15 mouse cellular contexts compared by ENCODE assay signal in the genomic region with DNA sequence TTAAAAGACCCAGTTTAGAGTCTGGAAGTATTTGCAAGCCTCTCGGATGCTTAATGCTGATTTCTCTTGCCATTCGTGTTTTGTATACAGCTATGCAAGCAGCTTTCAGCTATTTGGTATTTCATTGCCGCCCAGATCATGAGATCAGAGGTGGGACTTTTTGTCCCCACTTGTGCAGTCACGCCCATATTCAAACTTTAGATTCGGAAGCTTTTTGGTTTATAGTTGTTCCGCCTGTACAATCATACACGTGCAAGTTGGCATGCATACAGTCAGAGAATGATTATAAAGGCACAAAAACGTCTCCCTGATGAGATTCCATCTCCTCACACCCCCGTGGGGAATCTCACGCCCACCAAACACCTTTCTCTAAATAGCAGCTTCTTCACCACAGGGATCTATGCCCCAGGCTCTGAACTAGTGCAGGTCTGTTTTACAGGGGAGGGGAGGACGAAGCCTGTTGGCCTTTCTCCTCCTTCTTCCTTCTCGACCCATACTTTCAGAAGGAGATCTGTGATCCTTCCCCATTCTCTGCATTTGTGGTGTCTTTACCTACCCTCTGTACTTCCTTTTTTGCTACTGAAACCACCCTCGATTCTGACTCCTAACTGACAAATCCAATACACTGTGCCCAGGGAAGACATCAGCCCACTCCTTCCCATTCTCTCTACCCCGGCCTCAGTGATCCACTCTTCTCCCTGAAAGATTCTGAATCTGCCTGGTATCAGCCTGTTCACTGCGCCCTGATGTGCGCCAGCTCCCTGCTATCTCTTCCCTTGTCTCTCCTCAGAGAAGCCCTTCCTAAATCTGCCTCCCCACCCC. TPM values are rescaled to one million over a fixed set of nuclear protein-coding genes. Genes with fewer than 3 reads are reported as not detected.
DNase-seq lines count a peak whose midpoint lies in the region; ATAC-seq lines count a peak whose summit lies in the region.
"Had no signal": no experiment of that assay in that cellular context is flagged by ENCODE, and none has a peak within 500 bp of the region (broad histone marks: within the 10 kb centered on the region; RNA-seq: fewer than 3 reads in every experiment).

No protein-coding gene starts in this region.

- no peaks in the 10 kb centered on the region for H3K9me3 ChIP-seq in heart, embryonic 10.5 days
- H3K9me3 ChIP-seq in liver, embryonic 12.5 days (replicated peaks): no peaks in the 10 kb centered on the region
- H3K9me3 ChIP-seq in forebrain, embryonic 13.5 days (replicated peaks): no peaks in the 10 kb centered on the region
- H3K9me3 ChIP-seq: hindbrain, embryonic 12.5 days had no signal

- DNase-seq in heart, embryonic 10.5 days (ENCODE audit: low spot score): peak; percentile 36
- no peak for DNase-seq in heart, postnatal 14 days
- DNase-seq in spleen, postnatal 36 days (ENCODE audit: low spot score in 2 of 2): peak; percentile 45 to 47
- DNase-seq in spleen, postnatal 10 days (ENCODE audit: low spot score in 2 of 2): no peak
- DNase-seq in retina, postnatal 1 day: no peak
- DNase-seq: cerebellum, postnatal 36 days; gastrocnemius, postnatal 25 days; kidney, adult 8-10 months had no signal

- ATAC-seq in liver, embryonic 12.5 days: no peak
- peak; percentile 59 for ATAC-seq in neutrophil, adult 5-6 weeks (ENCODE audit: extremely low read depth, insufficient number of reproducible peaks, low FRiP score, poor library complexity, severe bottlenecking)
- no peak for ATAC-seq in forebrain, embryonic 13.5 days

- no peak overlapping the region for H3K4me3 ChIP-seq in heart, embryonic 10.5 days
- H3K4me3 ChIP-seq in liver, embryonic 12.5 days: peak overlapping the region; percentile 12; the same call in 1 of the 2 replicates
- no peak overlapping the region for H3K4me3 ChIP-seq in forebrain, embryonic 13.5 days
- H3K4me3 ChIP-seq: hindbrain, embryonic 12.5 days had no signal

- no peak overlapping the region for H3K27ac ChIP-seq in heart, embryonic 10.5 days
- no peak overlapping the region for H3K27ac ChIP-seq in liver, embryonic 12.5 days
- no peak overlapping the region for H3K27ac ChIP-seq in forebrain, embryonic 13.5 days
- H3K27ac ChIP-seq: hindbrain, embryonic 12.5 days; stomach, postnatal 0 days had no signal

- 51% methylated on average over 16 of the region's 16 CpGs for WGBS in heart, embryonic 10.5 days
- WGBS in liver, embryonic 12.5 days (ENCODE audit: insufficient replicate concordance): 35% methylated on average over 16 of the region's 16 CpGs
- WGBS in forebrain, embryonic 13.5 days: 75% methylated on average over 16 of the region's 16 CpGs

- 0 out of 2 replicates have a peak overlapping the region, but pooled peaks have one; percentile 13 for H3K9ac ChIP-seq in liver, embryonic 12.5 days
- H3K9ac ChIP-seq in forebrain, embryonic 13.5 days: no peak overlapping the region
- H3K9ac ChIP-seq: hindbrain, embryonic 12.5 days had no signal

- H3K4me2 ChIP-seq in liver, embryonic 12.5 days: peak overlapping the region; percentile 33
- H3K4me2 ChIP-seq in forebrain, embryonic 13.5 days: no peak overlapping the region
- H3K4me2 ChIP-seq: hindbrain, embryonic 12.5 days had no signal

- no peaks in the 10 kb centered on the region for H3K4me1 ChIP-seq in heart, embryonic 10.5 days
- peaks cover 20% of the 10 kb centered on the region for H3K4me1 ChIP-seq in liver, embryonic 12.5 days
- H3K4me1 ChIP-seq in forebrain, embryonic 13.5 days: no peaks in the 10 kb centered on the region
- H3K4me1 ChIP-seq: hindbrain, embryonic 12.5 days had no signal

- intact Hi-C loops in heart, postnatal 14 days (cut with DNase I): no loop called here

- no peaks in the 10 kb centered on the region for H3K36me3 ChIP-seq in heart, embryonic 10.5 days
- no peaks in the 10 kb centered on the region for H3K36me3 ChIP-seq in liver, embryonic 12.5 days
- H3K36me3 ChIP-seq in forebrain, embryonic 13.5 days (ENCODE audit: poor library complexity, severe bottlenecking): no peaks in the 10 kb centered on the region
- H3K36me3 ChIP-seq: hindbrain, embryonic 12.5 days had no signal

- H3K27me3 ChIP-seq in heart, embryonic 10.5 days (ENCODE audit: insufficient read depth, poor library complexity, severe bottlenecking): peaks cover 4% of the 10 kb centered on the region; the same call in 1 of the 2 replicates
- H3K27me3 ChIP-seq in liver, embryonic 12.5 days (replicated peaks): no peaks in the 10 kb centered on the region
- H3K27me3 ChIP-seq in forebrain, embryonic 13.5 days: no peaks in the 10 kb centered on the region
- H3K27me3 ChIP-seq: hindbrain, embryonic 12.5 days had no signal

RNA-seq across cellular contexts. Expression of a gene that starts 7.1 kb away (rescaled TPM):
- polyA plus RNA-seq in heart, embryonic 10.5 days (2016; fragmentation: Nextera tagmentation; extraction: Ambion mirVana): not detected in 2 replicates
- not detected for total RNA-seq in heart, postnatal 14 days (2021)
- 0.49 TPM in 1 of 2 replicates, not detected in the other for polyA plus RNA-seq in liver, embryonic 12.5 days (2016; fragmentation: Nextera tagmentation; extraction: Ambion mirVana)
- total RNA-seq in neutrophil, adult 5-6 weeks (2017): not detected in 2 replicates
- not detected in 2 replicates for polyA plus RNA-seq in forebrain, embryonic 13.5 days (2015; fragmentation: Nextera tagmentation; extraction: Ambion mirVana)
- total RNA-seq: gastrocnemius, postnatal 25 days; left cerebral cortex, postnatal 25 days had no signal
- polyA plus RNA-seq: hindbrain, embryonic 12.5 days; lung, embryonic 16.5 days had no signal

RNA-seq across cellular contexts. Expression of a gene that starts 20.7 kb away (rescaled TPM):
- 15.1 and 24.7 TPM in 2 replicates for polyA plus RNA-seq in heart, embryonic 10.5 days (2016; fragmentation: Nextera tagmentation; extraction: Ambion mirVana)
- total RNA-seq in heart, postnatal 14 days (2021): 10 to 100 TPM in 1 of 2 experiments, 1 to 10 TPM in 1; 9.9 to 10.4 TPM
- 47.6 and 54.4 TPM in 2 replicates for polyA plus RNA-seq in liver, embryonic 12.5 days (2016; fragmentation: Nextera tagmentation; extraction: Ambion mirVana)
- 143 and 145 TPM in 2 replicates for total RNA-seq in neutrophil, adult 5-6 weeks (2017)
- 27.0 and 29.9 TPM in 2 replicates for polyA plus RNA-seq in forebrain, embryonic 13.5 days (2015; fragmentation: Nextera tagmentation; extraction: Ambion mirVana)

Comparison
In these comparisons a context has a peak if more than half of its experiments do, and no peak if none do; other contexts are left out.
1. DNase-seq: peak in heart, embryonic 10.5 days (single experiment) and spleen, postnatal 36 days (2 of 2); none in heart, postnatal 14 days (0 of 2), spleen, postnatal 10 days (0 of 2) and retina, postnatal 1 day (single experiment).